Mouse (Mus musculus) kidney, postnatal 0 days (tissue): ENCODE measurements around the gene Baz2b. TPM values are rescaled to one million over a fixed set of nuclear protein-coding genes. Genes with fewer than 3 reads are reported as not detected.
A peak's percentile ranks its signal among the peaks of the same experiment; 100 is the strongest.

ENCODE experiments used
- ATAC-seq: fragments of 200-750 bp; cut with Nextera tagmentation; replicated peaks from 2 replicates; pipeline ENCODE4 v1.8.0; 2017; ENCODE audit warnings: low read depth, moderate number of reproducible peaks, moderate TSS enrichment, moderate library complexity; ENCODE audit not compliant: low FRiP score
- DNase-seq: peaks from one replicate; pipeline ENCODE4 v3.0.0-alpha.2; 2016; ENCODE audit warnings: low spot score
- H3K27ac ChIP-seq: fragments of 300-500 bp; sonication (generic); 2 replicates; pipeline ENCODE4 v1.5.1; 2014; ENCODE audit warnings: mild to moderate bottlenecking
- H3K27me3 ChIP-seq: fragments of 300-500 bp; sonication (generic); 2 replicates; pipeline ENCODE4 v1.6.1; 2014; ENCODE audit warnings: low read length, mixed read lengths; ENCODE audit not compliant: insufficient read depth
- H3K36me3 ChIP-seq: fragments of 300-500 bp; sonication (generic); 2 replicates; pipeline ENCODE4 v1.6.1; 2014; ENCODE audit warnings: low read length, mixed read lengths; ENCODE audit not compliant: insufficient read depth
- H3K4me1 ChIP-seq: fragments of 300-500 bp; sonication (generic); replicated peaks from 2 replicates; pipeline ENCODE4 v1.6.1; 2014; ENCODE audit warnings: antibody characterized with exemption, low read length, mixed read lengths; ENCODE audit not compliant: insufficient read depth
- H3K4me2 ChIP-seq: fragments of 300-500 bp; sonication (generic); 2 replicates; pipeline ENCODE4 v1.6.1; 2014; ENCODE audit warnings: mild to moderate bottlenecking, low read length, moderate library complexity, mixed read lengths
- H3K4me3 ChIP-seq: fragments of 300-500 bp; sonication (generic); replicated peaks from 2 replicates; pipeline ENCODE4 v1.5.1; 2014; ENCODE audit warnings: low read depth, low read length
- H3K9ac ChIP-seq: fragments of 300-500 bp; sonication (generic); 2 replicates; pipeline ENCODE4 v1.6.1; 2014; ENCODE audit warnings: low read depth, low read length
- H3K9me3 ChIP-seq: fragments of 300-500 bp; sonication (generic); replicated peaks from 2 replicates; pipeline ENCODE4 v1.6.1; 2016; ENCODE audit warnings: low read length, inconsistent platforms, mixed read lengths
- CTCF ChIP-seq: IDR thresholded peaks from 2 replicates; pipeline ENCODE4 v1.5.1; 2016; ENCODE audit warnings: antibody characterized with exemption, low read depth, mild to moderate bottlenecking, moderate library complexity
- WGBS: fragments of 180-500 bp; shearing (Covaris S2); extraction: QIAGEN DNeasy Blood & Tissue Kit; methylation state at CpG from one replicate; pipeline ENCODE4 v1.1.7; 2014; 5-methylcytosine and 5-hydroxymethylcytosine counted together
- polyA plus RNA-seq: library from polyadenylated mRNA; unstranded; fragments of >200 nt; fragmentation: Nextera tagmentation; extraction: Ambion mirVana; gene quantifications from 2 replicates; pipeline ENCODE4 v1.2.1, GENCODE M21; 2015

Gene Baz2b
- polyA plus RNA-seq, 1 experiment from 2014 or later, result 51.7 TPM

GRCm38 (mm10) chr2:60181696-60182095 lies 27.9 kb downstream of the Baz2b start:
- peak; percentile 59 for TF ChIP-seq CTCF
- WGBS, result 60% methylated on average over 2 of the region's 2 CpGs
- no peak overlapping the region for H3K4me3 ChIP-seq
- H3K27me3 ChIP-seq, result no peaks in the 10 kb centered on the region
- no peak overlapping the region for H3K4me2 ChIP-seq
- no peaks in the 10 kb centered on the region for H3K4me1 ChIP-seq
- peak; percentile 31 for DNase-seq
- no peaks in the 10 kb centered on the region for H3K36me3 ChIP-seq
- no peaks in the 10 kb centered on the region for H3K9me3 ChIP-seq
- no peak overlapping the region for H3K27ac ChIP-seq
- H3K9ac ChIP-seq, result no peak overlapping the region
- no peak for ATAC-seq

GRCm38 (mm10) chr2:60177490-60177889 lies 32.1 kb downstream of the Baz2b start:
- no peaks in the 10 kb centered on the region for H3K36me3 ChIP-seq
- no peaks in the 10 kb centered on the region for H3K9me3 ChIP-seq
- no peak for DNase-seq
- ATAC-seq, result no peak
- H3K27ac ChIP-seq, result no peak overlapping the region
- no peak overlapping the region for H3K4me2 ChIP-seq
- no peaks in the 10 kb centered on the region for H3K27me3 ChIP-seq
- 69% methylated on average over 3 of the region's 3 CpGs for WGBS
- no peak overlapping the region for H3K9ac ChIP-seq
- TF ChIP-seq CTCF, result no peak
- H3K4me3 ChIP-seq, result no peak overlapping the region
- no peaks in the 10 kb centered on the region for H3K4me1 ChIP-seq

GRCm38 (mm10) chr2:60176087-60176486 lies 33.6 kb downstream of the Baz2b start:
- Histone ChIP-seq H3K4me3 (no peak overlapping the region), H3K27me3 (no peaks in the 10 kb centered on the region), H3K36me3 (no peaks in the 10 kb centered on the region), H3K4me1 (no peaks in the 10 kb centered on the region), H3K27ac (no peak overlapping the region), H3K9me3 (no peaks in the 10 kb centered on the region), H3K9ac (no peak overlapping the region), H3K4me2 (no peak overlapping the region)
- ATAC-seq, result no peak
- no peak for DNase-seq
- WGBS, result 93% methylated on average over 5 of the region's 5 CpGs
- no peak for TF ChIP-seq CTCF

GRCm38 (mm10) chr2:60175078-60175477 lies 34.6 kb downstream of the Baz2b start:
- WGBS, result 92% methylated on average over 2 of the region's 4 CpGs

GRCm38 (mm10) chr2:60173595-60173994 lies 36.0 kb downstream of the Baz2b start:
- H3K4me1 ChIP-seq, result no peaks in the 10 kb centered on the region
- no peak for ATAC-seq
- no peaks in the 10 kb centered on the region for H3K36me3 ChIP-seq
- no peaks in the 10 kb centered on the region for H3K9me3 ChIP-seq
- H3K4me3 ChIP-seq, result no peak overlapping the region
- H3K27me3 ChIP-seq, result no peaks in the 10 kb centered on the region
- no peak overlapping the region for H3K9ac ChIP-seq
- no peak for TF ChIP-seq CTCF
- WGBS, result 80% methylated on average over 4 of the region's 4 CpGs
- no peak for DNase-seq
- H3K27ac ChIP-seq, result no peak overlapping the region
- H3K4me2 ChIP-seq, result no peak overlapping the region

More at GRCm38 (mm10) chr2:60175078-60175477, 34.6 kb downstream of the Baz2b start:
- DNase-seq, result no peak
- Histone ChIP-seq H3K9ac (no peak overlapping the region), H3K4me3 (no peak overlapping the region), H3K4me2 (no peak overlapping the region), H3K36me3 (no peaks in the 10 kb centered on the region), H3K4me1 (no peaks in the 10 kb centered on the region), H3K27ac (no peak overlapping the region), H3K27me3 (no peaks in the 10 kb centered on the region), H3K9me3 (no peaks in the 10 kb centered on the region)
- no peak for TF ChIP-seq CTCF
- no peak for ATAC-seq

GRCm38 (mm10) chr2:60173190-60173589 lies 36.4 kb downstream of the Baz2b start:
- no peaks in the 10 kb centered on the region for H3K36me3 ChIP-seq
- H3K9me3 ChIP-seq, result no peaks in the 10 kb centered on the region
- ATAC-seq (no peak), DNase-seq (no peak)
- H3K4me1 ChIP-seq, result no peaks in the 10 kb centered on the region
- H3K4me2 ChIP-seq, result no peak overlapping the region
- no peak for TF ChIP-seq CTCF
- no peaks in the 10 kb centered on the region for H3K27me3 ChIP-seq
- 60% methylated on average over 3 of the region's 3 CpGs for WGBS
- no peak overlapping the region for H3K9ac ChIP-seq
- H3K4me3 ChIP-seq, result no peak overlapping the region
- H3K27ac ChIP-seq, result no peak overlapping the region

GRCm38 (mm10) chr2:60172531-60172914 lies 37.1 kb downstream of the Baz2b start:
- WGBS, result 77% methylated on average over 2 of the region's 2 CpGs
- DNase-seq (no peak), ATAC-seq (no peak)
- no peak overlapping the region for H3K9ac ChIP-seq
- no peak overlapping the region for H3K4me3 ChIP-seq
- H3K36me3 ChIP-seq, result no peaks in the 10 kb centered on the region
- no peaks in the 10 kb centered on the region for H3K4me1 ChIP-seq
- no peak overlapping the region for H3K4me2 ChIP-seq
- no peaks in the 10 kb centered on the region for H3K27me3 ChIP-seq
- no peaks in the 10 kb centered on the region for H3K9me3 ChIP-seq
- H3K27ac ChIP-seq, result no peak overlapping the region
- no peak for TF ChIP-seq CTCF
